Mouse (Mus musculus): Measurements from ENCODE around the gene Rasal2. TPM values are rescaled to one million over a fixed set of nuclear protein-coding genes. Genes with fewer than 3 reads are reported as not detected.

The Rasal2 gene
- polyA plus RNA-seq, 1 experiment from 2014 or later, result 15.3 TPM

GRCm38 (mm10) chr1:157297137-157297536 lies 115.3 kb downstream of the Rasal2 start:
- TF ChIP-seq CTCF (IDR thresholded peaks at IDR 0.05), result no peak
- no peak for TF ChIP-seq EP300 (IDR thresholded peaks at IDR 0.05)

GRCm38 (mm10) chr1:157295868-157296267 lies 116.5 kb downstream of the Rasal2 start:
- 86% methylated on average over 3 of the region's 3 CpGs for WGBS
- ATAC-seq, result no peak
- Histone ChIP-seq H3K9me3 (ENCODE audit: low read length) (no peaks in the 10 kb centered on the region), H3K4me2 (replicated peaks; ENCODE audit: low read depth, low read length) (no peak overlapping the region), H3K4me3 (ENCODE audit: low read depth, low read length) (no peak overlapping the region), H3K27ac (ENCODE audit: low read length) (no peak overlapping the region), H3K4me1 (ENCODE audit: insufficient read depth, low read depth, low read length) (no peaks in the 10 kb centered on the region), H3K9ac (replicated peaks; ENCODE audit: low read depth) (no peak overlapping the region), H3K36me3 (ENCODE audit: insufficient read depth, low read length) (no peaks in the 10 kb centered on the region), H3K27me3 (replicated peaks; ENCODE audit: insufficient read depth, low read length) (no peaks in the 10 kb centered on the region)
- no peak for TF ChIP-seq CTCF (IDR thresholded peaks at IDR 0.05)
- TF ChIP-seq EP300 (IDR thresholded peaks at IDR 0.05), result no peak
- DNase-seq (ENCODE audit: low spot score), result no peak

More at GRCm38 (mm10) chr1:157297137-157297536, 115.3 kb downstream of the Rasal2 start:
- Histone ChIP-seq H3K27me3 (replicated peaks; ENCODE audit: insufficient read depth, low read length) (no peaks in the 10 kb centered on the region), H3K36me3 (ENCODE audit: insufficient read depth, low read length) (no peaks in the 10 kb centered on the region), H3K4me3 (ENCODE audit: low read depth, low read length) (no peak overlapping the region), H3K27ac (ENCODE audit: low read length) (no peak overlapping the region), H3K9ac (replicated peaks; ENCODE audit: low read depth) (no peak overlapping the region), H3K9me3 (ENCODE audit: low read length) (no peaks in the 10 kb centered on the region), H3K4me2 (replicated peaks; ENCODE audit: low read depth, low read length) (no peak overlapping the region), H3K4me1 (ENCODE audit: insufficient read depth, low read depth, low read length) (no peaks in the 10 kb centered on the region)
- 54% methylated on average over 1 of the region's 1 CpGs for WGBS
- DNase-seq (ENCODE audit: low spot score) (no peak), ATAC-seq (no peak)

- Histone ChIP-seq H3K27me3 (replicated peaks; ENCODE audit: insufficient read depth, low read length) (no peaks in the 10 kb centered on the region), H3K4me3 (ENCODE audit: low read depth, low read length) (no peak overlapping the region), H3K36me3 (ENCODE audit: insufficient read depth, low read length) (no peaks in the 10 kb centered on the region), H3K9me3 (ENCODE audit: low read length) (no peaks in the 10 kb centered on the region), H3K9ac (replicated peaks; ENCODE audit: low read depth) (no peak overlapping the region), H3K27ac (ENCODE audit: low read length) (no peak overlapping the region), H3K4me2 (replicated peaks; ENCODE audit: low read depth, low read length) (no peak overlapping the region), H3K4me1 (ENCODE audit: insufficient read depth, low read depth, low read length) (no peaks in the 10 kb centered on the region)
- WGBS, result 76% methylated on average over 2 of the region's 2 CpGs
- ATAC-seq (no peak), DNase-seq (ENCODE audit: low spot score) (no peak)
- TF ChIP-seq CTCF (IDR thresholded peaks at IDR 0.05) (no peak), EP300 (IDR thresholded peaks at IDR 0.05) (no peak)
Observed at GRCm38 (mm10) chr1:157290173-157290572, 122.2 kb downstream of the Rasal2 start.

GRCm38 (mm10) chr1:157289251-157289650 lies 123.1 kb downstream of the Rasal2 start:
- Histone ChIP-seq H3K27me3 (replicated peaks; ENCODE audit: insufficient read depth, low read length) (no peaks in the 10 kb centered on the region), H3K36me3 (ENCODE audit: insufficient read depth, low read length) (no peaks in the 10 kb centered on the region), H3K9ac (replicated peaks; ENCODE audit: low read depth) (no peak overlapping the region), H3K9me3 (ENCODE audit: low read length) (no peaks in the 10 kb centered on the region), H3K4me2 (replicated peaks; ENCODE audit: low read depth, low read length) (no peak overlapping the region), H3K4me1 (ENCODE audit: insufficient read depth, low read depth, low read length) (no peaks in the 10 kb centered on the region), H3K27ac (ENCODE audit: low read length) (no peak overlapping the region), H3K4me3 (ENCODE audit: low read depth, low read length) (no peak overlapping the region)
- DNase-seq (ENCODE audit: low spot score) (no peak), ATAC-seq (no peak)
- 77% methylated on average over 2 of the region's 2 CpGs for WGBS
- no peak for TF ChIP-seq CTCF (IDR thresholded peaks at IDR 0.05)
- TF ChIP-seq EP300 (IDR thresholded peaks at IDR 0.05), result no peak

- H3K4me2 ChIP-seq (replicated peaks; ENCODE audit: low read depth, low read length), result no peak overlapping the region
- no peaks in the 10 kb centered on the region for H3K4me1 ChIP-seq (ENCODE audit: insufficient read depth, low read depth, low read length)
- H3K27me3 ChIP-seq (replicated peaks; ENCODE audit: insufficient read depth, low read length), result no peaks in the 10 kb centered on the region
- H3K27ac ChIP-seq (ENCODE audit: low read length), result no peak overlapping the region
- no peak for ATAC-seq
- peak; percentile 66 for TF ChIP-seq CTCF (IDR thresholded peaks at IDR 0.05)
- no peak for TF ChIP-seq EP300 (IDR thresholded peaks at IDR 0.05)
- no peaks in the 10 kb centered on the region for H3K36me3 ChIP-seq (ENCODE audit: insufficient read depth, low read length)
- DNase-seq (ENCODE audit: low spot score), result peak; percentile 44
- H3K4me3 ChIP-seq (ENCODE audit: low read depth, low read length), result no peak overlapping the region
- H3K9ac ChIP-seq (replicated peaks; ENCODE audit: low read depth), result no peak overlapping the region
- no peaks in the 10 kb centered on the region for H3K9me3 ChIP-seq (ENCODE audit: low read length)
- WGBS, result 10% methylated on average over 4 of the region's 4 CpGs
Observed at GRCm38 (mm10) chr1:157286561-157286960, 125.8 kb downstream of the Rasal2 start.

- Histone ChIP-seq H3K27me3 (replicated peaks; ENCODE audit: insufficient read depth, low read length) (no peaks in the 10 kb centered on the region), H3K9ac (replicated peaks; ENCODE audit: low read depth) (no peak overlapping the region), H3K9me3 (ENCODE audit: low read length) (no peaks in the 10 kb centered on the region), H3K4me2 (replicated peaks; ENCODE audit: low read depth, low read length) (no peak overlapping the region), H3K4me1 (ENCODE audit: insufficient read depth, low read depth, low read length) (no peaks in the 10 kb centered on the region), H3K27ac (ENCODE audit: low read length) (no peak overlapping the region), H3K36me3 (ENCODE audit: insufficient read depth, low read length) (no peaks in the 10 kb centered on the region), H3K4me3 (ENCODE audit: low read depth, low read length) (no peak overlapping the region)
- DNase-seq (ENCODE audit: low spot score), result no peak
- no peak for ATAC-seq
- 79% methylated on average over 3 of the region's 3 CpGs for WGBS
- TF ChIP-seq EP300 (IDR thresholded peaks at IDR 0.05) (no peak), CTCF (IDR thresholded peaks at IDR 0.05) (no peak)
Observed at GRCm38 (mm10) chr1:157285366-157285765, 127.0 kb downstream of the Rasal2 start.

GRCm38 (mm10) chr1:157280781-157281180 lies 131.6 kb downstream of the Rasal2 start:
- TF ChIP-seq EP300 (IDR thresholded peaks at IDR 0.05) (no peak), CTCF (IDR thresholded peaks at IDR 0.05) (peak; percentile 44)
- DNase-seq (ENCODE audit: low spot score) (peak; percentile 51), ATAC-seq (no peak)
- Histone ChIP-seq H3K36me3 (ENCODE audit: insufficient read depth, low read length) (no peaks in the 10 kb centered on the region), H3K27me3 (replicated peaks; ENCODE audit: insufficient read depth, low read length) (no peaks in the 10 kb centered on the region), H3K4me1 (ENCODE audit: insufficient read depth, low read depth, low read length) (no peaks in the 10 kb centered on the region), H3K4me2 (replicated peaks; ENCODE audit: low read depth, low read length) (no peak overlapping the region), H3K4me3 (ENCODE audit: low read depth, low read length) (no peak overlapping the region), H3K9ac (replicated peaks; ENCODE audit: low read depth) (no peak overlapping the region), H3K27ac (ENCODE audit: low read length) (no peak overlapping the region), H3K9me3 (ENCODE audit: low read length) (no peaks in the 10 kb centered on the region)
